Mouse (Mus musculus) E14TG2a.4 (cell line): Measurements from ENCODE around the gene Mapk8.
"Not testable (repeated sequence)": the region's sequence is repeated elsewhere in the genome, so short reads cannot be mapped to it uniquely, and the experiment has no call there.

Source experiments
- H3K27me3 ChIP-seq: 2 replicates; pipeline ENCODE4 v1.6.1; 2014; ENCODE audit warnings: low read length, control low read depth; ENCODE audit not compliant: insufficient read depth
- H3K36me3 ChIP-seq: 2 replicates; pipeline ENCODE4 v1.6.1; 2014; ENCODE audit warnings: low read length, control low read depth; ENCODE audit not compliant: insufficient read depth
- H3K4me1 ChIP-seq: replicated peaks from 2 replicates; pipeline ENCODE4 v1.6.1; 2014; ENCODE audit warnings: low read depth, low read length, control low read depth
- H3K4me3 ChIP-seq: replicated peaks from 2 replicates; pipeline ENCODE4 v1.5.1; 2014; ENCODE audit warnings: mild to moderate bottlenecking, low read length
- H3K9me3 ChIP-seq: 2 replicates; pipeline ENCODE4 v1.6.1; 2014; ENCODE audit warnings: low read length, control low read depth
- CTCF ChIP-seq: conservative IDR thresholded peaks from 2 replicates; pipeline ENCODE4 v1.5.1; 2014; ENCODE audit warnings: low read length
- NANOG ChIP-seq: IDR thresholded peaks from 2 replicates; pipeline ENCODE4 v1.6.1; 2014; ENCODE audit warnings: borderline replicate concordance, low read length, mixed read lengths
- POU5F1 ChIP-seq: IDR thresholded peaks from 2 replicates; pipeline ENCODE4 v1.6.1; 2014; ENCODE audit warnings: low read length, borderline replicate concordance

The Mapk8 gene

GRCm38 (mm10) chr14:33463658-33464057 is 16.7 kb upstream of the Mapk8 start:
- H3K9me3 ChIP-seq: no peaks in the 10 kb centered on the region
- TF ChIP-seq CTCF: no peak
- no peak for TF ChIP-seq POU5F1
- TF ChIP-seq NANOG: no peak

GRCm38 (mm10) chr14:33450331-33450730 is 3.4 kb upstream of the Mapk8 start:
- TF ChIP-seq NANOG (no peak), POU5F1 (no peak), CTCF (no peak)
- peaks cover 31% of the 10 kb centered on the region for H3K27me3 ChIP-seq
- peaks cover 9% of the 10 kb centered on the region for H3K4me1 ChIP-seq
- H3K4me3 ChIP-seq: no peak overlapping the region
- no peaks in the 10 kb centered on the region for H3K9me3 ChIP-seq
- no peaks in the 10 kb centered on the region for H3K36me3 ChIP-seq

More at GRCm38 (mm10) chr14:33463658-33464057, 16.7 kb upstream of the Mapk8 start:
- Histone ChIP-seq H3K4me3 (no peak overlapping the region), H3K4me1 (no peaks in the 10 kb centered on the region), H3K27me3 (no peaks in the 10 kb centered on the region), H3K36me3 (no peaks in the 10 kb centered on the region)

- Histone ChIP-seq H3K27me3 (peaks cover 29% of the 10 kb centered on the region), H3K36me3 (no peaks in the 10 kb centered on the region), H3K4me3 (no peak overlapping the region), H3K4me1 (peaks cover 12% of the 10 kb centered on the region), H3K9me3 (no peaks in the 10 kb centered on the region)
- no peak for TF ChIP-seq NANOG
- no peak for TF ChIP-seq CTCF
- no peak for TF ChIP-seq POU5F1
Measured at GRCm38 (mm10) chr14:33449296-33449840, 2.4 kb upstream of the Mapk8 start.

- no peak for TF ChIP-seq POU5F1
- no peak for TF ChIP-seq NANOG
- no peak for TF ChIP-seq CTCF
- Histone ChIP-seq H3K27me3 (peaks cover 29% of the 10 kb centered on the region), H3K4me1 (peaks cover 15% of the 10 kb centered on the region), H3K9me3 (no peaks in the 10 kb centered on the region), H3K4me3 (no peak overlapping the region), H3K36me3 (no peaks in the 10 kb centered on the region)
Measured at GRCm38 (mm10) chr14:33448276-33448675, 1.3 kb upstream of the Mapk8 start.

- Histone ChIP-seq H3K4me3 (peak overlapping the region; percentile 91), H3K27me3 (peaks cover 29% of the 10 kb centered on the region), H3K9me3 (no peaks in the 10 kb centered on the region), H3K36me3 (no peaks in the 10 kb centered on the region), H3K4me1 (peaks cover 25% of the 10 kb centered on the region)
- TF ChIP-seq CTCF: no peak
- TF ChIP-seq POU5F1: no peak
- no peak for TF ChIP-seq NANOG
Measured at GRCm38 (mm10) chr14:33446561-33447023, 366 bp downstream of the Mapk8 start.

DNA sequence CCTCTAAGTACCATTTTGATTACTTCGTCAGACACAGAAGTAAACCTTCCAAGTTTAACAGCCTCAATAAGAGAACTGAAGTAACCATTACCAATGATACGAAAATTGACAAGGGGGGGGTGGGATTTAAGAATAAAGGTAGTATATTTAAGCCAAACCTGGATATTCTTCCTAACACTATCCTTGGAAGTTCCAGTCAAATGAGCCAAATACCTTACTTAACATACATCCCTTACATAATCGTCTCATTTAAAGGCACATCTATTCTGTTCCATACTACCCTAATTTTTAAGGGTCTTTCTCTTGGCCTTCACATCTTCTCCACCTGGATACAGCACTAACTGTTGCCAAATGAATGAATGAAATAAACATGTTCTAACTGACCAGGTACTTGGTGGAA is 996 bp downstream of the Mapk8 start:
- TF ChIP-seq POU5F1: no peak
- TF ChIP-seq CTCF: no peak
- TF ChIP-seq NANOG: no peak

GRCm38 (mm10) chr14:33443780-33444179 is 3.2 kb downstream of the Mapk8 start:
- TF ChIP-seq POU5F1 (no peak), CTCF (no peak), NANOG (no peak)
- Histone ChIP-seq H3K27me3 (peaks cover 7% of the 10 kb centered on the region), H3K36me3 (no peaks in the 10 kb centered on the region), H3K4me3 (no peak overlapping the region), H3K4me1 (peaks cover 34% of the 10 kb centered on the region), H3K9me3 (no peaks in the 10 kb centered on the region)

More for the DNA sequence above, 996 bp downstream of the Mapk8 start:
- no peaks in the 10 kb centered on the region for H3K36me3 ChIP-seq
- H3K27me3 ChIP-seq: peaks cover 24% of the 10 kb centered on the region
- peak overlapping the region; percentile 91 for H3K4me3 ChIP-seq
- no peaks in the 10 kb centered on the region for H3K9me3 ChIP-seq
- H3K4me1 ChIP-seq: peaks cover 29% of the 10 kb centered on the region

DNA sequence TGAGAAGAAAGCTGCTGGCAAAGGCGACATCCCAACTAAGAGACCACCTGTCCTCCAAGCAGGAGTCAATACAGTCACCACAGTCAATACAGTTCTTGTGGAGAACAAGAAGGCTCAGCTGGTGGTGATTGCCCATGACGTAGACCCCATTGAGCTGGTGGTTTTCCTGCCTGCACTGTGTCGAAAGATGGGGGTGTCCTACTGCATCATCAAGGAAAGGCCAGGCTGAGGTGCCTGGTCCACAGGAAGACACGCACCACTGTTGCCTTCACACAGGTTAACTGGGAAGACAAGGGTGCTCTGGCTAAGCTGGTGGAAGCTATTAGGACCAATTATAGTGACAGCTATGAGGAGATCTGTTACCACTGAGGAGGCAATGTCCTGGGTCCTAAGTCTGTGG is 14.5 kb downstream of the Mapk8 start:
- H3K27me3 ChIP-seq, H3K36me3 ChIP-seq, H3K4me3 ChIP-seq, H3K4me1 ChIP-seq: not testable (repeated sequence)
- peaks cover 13% of the 10 kb centered on the region for H3K9me3 ChIP-seq

DNA sequence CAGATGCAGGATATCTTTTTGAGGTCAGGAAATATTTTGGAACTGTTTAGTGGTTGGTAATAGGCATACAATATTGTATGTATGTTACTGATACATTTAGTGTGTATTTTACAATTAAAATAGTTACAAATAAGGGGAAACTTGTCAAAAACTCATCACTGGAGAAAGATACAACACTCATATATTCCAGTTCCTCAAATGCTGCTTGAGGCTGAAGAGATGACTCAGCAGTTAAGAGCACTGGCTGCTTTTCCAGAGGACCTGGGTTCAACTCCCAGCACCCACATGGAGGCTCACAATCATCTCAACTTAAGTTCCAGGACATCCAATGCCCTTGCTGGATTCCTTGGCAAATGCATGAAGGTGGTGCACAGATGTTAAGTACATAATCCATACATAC is 22.8 kb downstream of the Mapk8 start:
- TF ChIP-seq POU5F1 (no peak), NANOG (no peak), CTCF (no peak)
- Histone ChIP-seq H3K36me3 (0 out of 2 replicates have a peak, but pooled peaks cover 7% of the 10 kb centered on the region), H3K9me3 (peaks cover 11% of the 10 kb centered on the region), H3K4me3 (no peak overlapping the region), H3K4me1 (no peaks in the 10 kb centered on the region), H3K27me3 (no peaks in the 10 kb centered on the region)
